In the genomic region with DNA sequence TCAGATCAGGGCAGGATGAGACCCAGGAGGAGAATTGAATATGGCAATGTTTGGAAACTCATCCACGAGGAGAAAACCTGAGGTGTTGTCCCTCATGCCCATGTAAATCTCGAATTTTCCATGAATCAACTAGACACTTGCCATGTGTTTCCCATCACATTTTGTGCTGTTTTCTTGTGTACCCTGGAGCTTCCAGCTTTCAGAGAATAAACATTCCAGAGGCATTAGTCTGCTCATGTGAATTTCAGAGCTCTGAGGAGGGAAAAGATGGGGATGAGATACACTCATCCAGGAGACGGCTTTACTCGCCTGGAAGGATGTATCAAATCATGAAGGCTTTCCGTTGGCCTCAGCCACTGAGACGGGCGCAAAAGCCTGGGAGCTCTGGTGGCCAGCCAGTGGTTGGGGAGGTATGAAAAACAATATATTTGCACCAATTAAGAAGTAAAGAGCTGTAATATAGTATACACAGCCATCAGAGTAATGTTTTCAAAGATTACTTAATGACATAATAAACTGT, we compare ENCODE assay signal across 22 mouse cellular contexts.
DNase-seq lines count a peak whose midpoint lies in the region; ATAC-seq and TF ChIP-seq lines count a peak whose summit lies in the region.
"Had no signal": no experiment of that assay in that cellular context is flagged by ENCODE, and none has a peak within 500 bp of the region (broad histone marks: within the 10 kb centered on the region; RNA-seq: fewer than 3 reads in every experiment).

No protein-coding gene starts in this region.

- 82% methylated on average over 7 of the region's 7 CpGs for WGBS in kidney, postnatal 0 days
- 88% methylated on average over 7 of the region's 7 CpGs for WGBS in kidney, embryonic 14.5 days

- intact Hi-C loops in gastrocnemius, adult 2 months (cut with DNase I), result no loop called here

- peak overlapping the region; percentile 28 for H3K27ac ChIP-seq in gastrocnemius, adult 2 months
- no peak overlapping the region for H3K27ac ChIP-seq in kidney, postnatal 0 days
- H3K27ac ChIP-seq in kidney, embryonic 14.5 days (ENCODE audit: low read depth, low read length), result no peak overlapping the region
- H3K27ac ChIP-seq in brown adipose tissue, adult 24 weeks (replicated peaks; ENCODE audit: low read depth, low read length), result peak overlapping the region; percentile 52
- H3K27ac ChIP-seq: embryonic facial prominence, embryonic 15.5 days; forebrain, embryonic 15.5 days; hindbrain, embryonic 10.5 days; hindbrain, embryonic 15.5 days; kidney, embryonic 15.5 days had no signal

- H3K9ac ChIP-seq in kidney, postnatal 0 days (ENCODE audit: low read depth, low read length), result no peak overlapping the region
- no peak overlapping the region for H3K9ac ChIP-seq in kidney, embryonic 14.5 days (ENCODE audit: low read depth, low read length)
- H3K9ac ChIP-seq: embryonic facial prominence, embryonic 15.5 days; forebrain, embryonic 15.5 days; hindbrain, embryonic 15.5 days; kidney, embryonic 15.5 days had no signal

- DNase-seq in gastrocnemius, adult 2 months, result no peak
- DNase-seq in gastrocnemius, postnatal 10 days, result no peak
- DNase-seq in heart, adult 8-10 months (ENCODE audit: low spot score), result peak; percentile 43
- DNase-seq in heart, postnatal 4 days, result no peak
- peak; percentile 34 for DNase-seq in kidney, postnatal 0 days (ENCODE audit: low spot score)
- DNase-seq in cerebellum, adult 11 months, result no peak
- DNase-seq: adrenal gland, postnatal 25 days; cerebellum, adult 8-10 months; cerebellum, postnatal 14 days; embryo, embryonic 11 days; gastrocnemius, postnatal 25 days had no signal

- no peaks in the 10 kb centered on the region for H3K4me1 ChIP-seq in kidney, postnatal 0 days (replicated peaks; ENCODE audit: insufficient read depth, low read length)
- H3K4me1 ChIP-seq in kidney, embryonic 14.5 days (ENCODE audit: control insufficient read depth, insufficient read depth, low read length), result no peaks in the 10 kb centered on the region
- no peaks in the 10 kb centered on the region for H3K4me1 ChIP-seq in brown adipose tissue, adult 24 weeks (ENCODE audit: control insufficient read depth, insufficient read depth, insufficient read length, low read length)
- H3K4me1 ChIP-seq: embryonic facial prominence, embryonic 15.5 days; forebrain, embryonic 15.5 days; hindbrain, embryonic 10.5 days; hindbrain, embryonic 15.5 days; kidney, embryonic 15.5 days had no signal

- no peak overlapping the region for H3K4me2 ChIP-seq in kidney, postnatal 0 days (ENCODE audit: low read length)
- no peak overlapping the region for H3K4me2 ChIP-seq in kidney, embryonic 14.5 days (replicated peaks; ENCODE audit: low read depth, low read length)
- H3K4me2 ChIP-seq: embryonic facial prominence, embryonic 15.5 days; forebrain, embryonic 15.5 days; hindbrain, embryonic 15.5 days; kidney, embryonic 15.5 days had no signal

- TF ChIP-seq CTCF in gastrocnemius, adult 2 months (IDR thresholded peaks at IDR 0.05), result no peak
- TF ChIP-seq CTCF in kidney, postnatal 0 days (IDR thresholded peaks at IDR 0.05; ENCODE audit: low read depth), result no peak

- H3K9me3 ChIP-seq in kidney, postnatal 0 days (replicated peaks; ENCODE audit: low read length), result no peaks in the 10 kb centered on the region
- peaks cover 3% of the 10 kb centered on the region; the same call in 1 of the 2 replicates for H3K9me3 ChIP-seq in kidney, embryonic 14.5 days (ENCODE audit: control insufficient read depth, low read length)
- H3K9me3 ChIP-seq: embryonic facial prominence, embryonic 15.5 days; forebrain, embryonic 15.5 days; hindbrain, embryonic 10.5 days; hindbrain, embryonic 15.5 days; kidney, embryonic 15.5 days had no signal

- no peak overlapping the region for H3K4me3 ChIP-seq in gastrocnemius, adult 2 months
- no peak overlapping the region for H3K4me3 ChIP-seq in kidney, postnatal 0 days (replicated peaks; ENCODE audit: low read depth, low read length)
- no peak overlapping the region for H3K4me3 ChIP-seq in kidney, embryonic 14.5 days (ENCODE audit: low read length)
- H3K4me3 ChIP-seq in brown adipose tissue, adult 24 weeks (ENCODE audit: insufficient read depth, low read depth, low read length), result no peak overlapping the region
- H3K4me3 ChIP-seq: embryonic facial prominence, embryonic 15.5 days; forebrain, embryonic 15.5 days; hindbrain, embryonic 10.5 days; hindbrain, embryonic 15.5 days; kidney, embryonic 15.5 days had no signal

- ATAC-seq in kidney, postnatal 0 days (replicated peaks; ENCODE audit: low FRiP score, low read depth), result no peak
- no peak for ATAC-seq in kidney, embryonic 14.5 days (ENCODE audit: low FRiP score, low TSS enrichment)
- ATAC-seq: activated CD4-positive, CD25-positive, alpha-beta regulatory T cell, adult 4 months; forebrain, embryonic 15.5 days; inflammation-experienced regulatory T-cells, adult 6 months; intestine, postnatal 0 days; Patski had no signal

- H3K27me3 ChIP-seq in kidney, postnatal 0 days (ENCODE audit: insufficient read depth, low read length), result no peaks in the 10 kb centered on the region
- H3K27me3 ChIP-seq in kidney, embryonic 14.5 days (ENCODE audit: control insufficient read depth, insufficient read depth, low read length), result no peaks in the 10 kb centered on the region
- H3K27me3 ChIP-seq: embryonic facial prominence, embryonic 15.5 days; forebrain, embryonic 15.5 days; hindbrain, embryonic 15.5 days; kidney, embryonic 15.5 days had no signal

- H3K36me3 ChIP-seq in kidney, postnatal 0 days (ENCODE audit: insufficient read depth, low read length), result no peaks in the 10 kb centered on the region
- no peaks in the 10 kb centered on the region for H3K36me3 ChIP-seq in kidney, embryonic 14.5 days (ENCODE audit: control insufficient read depth, insufficient read depth, low read length)
- H3K36me3 ChIP-seq: embryonic facial prominence, embryonic 15.5 days; forebrain, embryonic 15.5 days; hindbrain, embryonic 10.5 days; hindbrain, embryonic 15.5 days; kidney, embryonic 15.5 days had no signal

Comparison
In these comparisons a context has a peak if more than half of its experiments do, and no peak if none do; other contexts are left out.
1. DNase-seq: peak in heart, adult 8-10 months (single experiment) and kidney, postnatal 0 days (single experiment); none in gastrocnemius, adult 2 months (single experiment), gastrocnemius, postnatal 10 days (single experiment), heart, postnatal 4 days (single experiment) and cerebellum, adult 11 months (single experiment).
2. H3K27ac ChIP-seq: peak in gastrocnemius, adult 2 months (single experiment) and brown adipose tissue, adult 24 weeks (single experiment); none in kidney, postnatal 0 days (single experiment) and kidney, embryonic 14.5 days (single experiment).